Comparison of ENCODE assay signal across 9 mouse cellular contexts in the genomic region with DNA sequence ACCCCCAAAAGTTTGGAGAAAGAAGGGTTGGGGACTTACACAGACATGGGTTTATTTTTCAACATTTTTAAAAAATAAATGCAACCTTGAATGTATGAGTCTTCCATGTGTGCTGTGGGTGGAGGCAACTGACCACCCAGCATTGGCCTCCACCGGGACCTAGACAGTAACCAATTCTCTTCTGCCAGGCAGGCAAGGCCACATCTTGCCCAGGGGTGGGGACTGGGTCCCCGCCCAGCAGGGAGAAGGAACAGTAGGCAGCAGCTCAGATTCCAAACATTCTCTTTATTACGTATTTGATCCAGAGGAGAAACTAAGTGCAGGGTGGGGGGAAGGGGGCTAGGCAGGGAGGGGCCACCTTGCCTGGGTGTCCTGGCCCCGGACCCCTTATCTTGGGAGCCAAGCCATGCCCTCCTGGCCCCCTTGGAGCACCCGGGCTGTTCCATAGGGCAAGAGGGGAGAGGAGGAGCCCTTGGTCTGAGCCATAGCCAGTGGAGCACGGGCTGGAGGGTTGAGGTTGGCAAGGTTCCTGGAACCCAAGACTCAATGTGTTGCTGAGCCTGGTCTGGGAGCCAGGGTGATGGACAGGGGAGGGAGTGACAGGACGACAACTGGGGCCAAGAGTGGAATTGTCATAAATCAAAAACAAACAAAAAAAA. TPM values are rescaled to one million over a fixed set of nuclear protein-coding genes. Genes with fewer than 3 reads are reported as not detected.
A peak's percentile ranks its signal among the peaks of the same experiment; 100 is the strongest.
DNase-seq lines count a peak whose midpoint lies in the region; ATAC-seq and TF ChIP-seq lines count a peak whose summit lies in the region.
"Had no signal": no experiment of that assay in that cellular context is flagged by ENCODE, and none has a peak within 500 bp of the region (broad histone marks: within the 10 kb centered on the region; RNA-seq: fewer than 3 reads in every experiment).

No protein-coding gene starts in this region.

- 36% methylated on average over 7 of the region's 7 CpGs for WGBS in forebrain, embryonic 16.5 days

- H3K9ac ChIP-seq in forebrain, embryonic 16.5 days (replicated peaks; ENCODE audit: low read depth, low read length): peak overlapping the region; percentile 28; the same call in 1 of the 2 replicates
- H3K9ac ChIP-seq: liver, embryonic 13.5 days had no signal

- H3K79me2 ChIP-seq in myocyte (ENCODE audit: control insufficient read depth, insufficient read depth): no peaks in the 10 kb centered on the region

- peak; percentile 77 for DNase-seq in left cerebral cortex, postnatal 4 days
- no peak for DNase-seq in left cerebral cortex, adult 18-20 months (ENCODE audit: low spot score in 2 of 2)
- peak; percentile 39 to 47 for DNase-seq in cerebellum, adult 18-20 months
- no peak for DNase-seq in spleen, adult 12 weeks (ENCODE audit: low spot score)
- no peak for DNase-seq in left cerebral cortex, adult 11 months (ENCODE audit: low spot score)
- DNase-seq: liver, embryonic 13.5 days had no signal

- H3K36me3 ChIP-seq in forebrain, embryonic 16.5 days (ENCODE audit: control insufficient read depth, insufficient read depth): peaks cover 22% of the 10 kb centered on the region
- H3K36me3 ChIP-seq in myocyte (ENCODE audit: control insufficient read depth, insufficient read depth): peaks cover 3% of the 10 kb centered on the region

- no peak overlapping the region for H3K4me3 ChIP-seq in forebrain, embryonic 16.5 days (replicated peaks; ENCODE audit: low read length)
- no peak overlapping the region for H3K4me3 ChIP-seq in myocyte
- H3K4me3 ChIP-seq: liver, embryonic 13.5 days had no signal

- H3K4me1 ChIP-seq in forebrain, embryonic 16.5 days (replicated peaks; ENCODE audit: control insufficient read depth, insufficient read depth, low read length): peaks cover 64% of the 10 kb centered on the region

- H3K4me2 ChIP-seq in forebrain, embryonic 16.5 days (ENCODE audit: low read length): peak overlapping the region; percentile 6; the same call in 1 of the 2 replicates
- peak overlapping the region; percentile 37 for H3K4me2 ChIP-seq in myocyte (ENCODE audit: low read depth)
- H3K4me2 ChIP-seq: liver, embryonic 13.5 days had no signal

- H3K9me3 ChIP-seq in forebrain, embryonic 16.5 days (ENCODE audit: control insufficient read depth, low read length): no peaks in the 10 kb centered on the region
- H3K9me3 ChIP-seq: liver, embryonic 13.5 days had no signal

- 0 out of 2 replicates have a peak, but pooled peaks have one; percentile 13 for ATAC-seq in forebrain, embryonic 16.5 days
- no peak for ATAC-seq in megakaryocyte-erythroid progenitor cell, adult 5-6 weeks (replicated peaks; ENCODE audit: low FRiP score, low TSS enrichment, poor library complexity, severe bottlenecking)

- TF ChIP-seq POLR2A in myocyte (IDR thresholded peaks at IDR 0.05; ENCODE audit: insufficient read length, low read depth): no peak

- peak overlapping the region; percentile 86 for H3K27ac ChIP-seq in forebrain, embryonic 16.5 days (ENCODE audit: low read length)
- H3K27ac ChIP-seq: liver, embryonic 13.5 days had no signal

- no peaks in the 10 kb centered on the region for H3K27me3 ChIP-seq in forebrain, embryonic 16.5 days (replicated peaks; ENCODE audit: control insufficient read depth, insufficient read depth, low read length)
- no peaks in the 10 kb centered on the region for H3K27me3 ChIP-seq in myocyte (ENCODE audit: control insufficient read depth, insufficient read depth, insufficient read length)
- H3K27me3 ChIP-seq: liver, embryonic 13.5 days had no signal

- intact Hi-C loops in left cerebral cortex, postnatal 4 days (cut with DNase I): loop anchor here (5.0 kb wide), 1 partner anchor 62 kb away; no protein-coding TSS in a partner anchor

- no peak overlapping the region for H3ac ChIP-seq in myocyte (ENCODE audit: control insufficient read depth, insufficient read length)

TF ChIP-seq in myocyte, 11 proteins besides CTCF, POLR2A, EP300 and RAD21:
- TF ChIP-seq MYOD1 (IDR thresholded peaks at IDR 0.05; ENCODE audit: control insufficient read depth in 1 of 3, insufficient read length in 2 of 3, low read depth in 2 of 3) (no peak), REST (IDR thresholded peaks at IDR 0.05; ENCODE audit: insufficient read depth, insufficient read length) (no peak), USF1 (IDR thresholded peaks at IDR 0.05; ENCODE audit: low read depth) (no peak), TCF12 (IDR thresholded peaks at IDR 0.05; ENCODE audit: insufficient read depth, poor library complexity, severe bottlenecking) (no peak), CEBPB (IDR thresholded peaks at IDR 0.05; ENCODE audit: insufficient read depth, poor library complexity, severe bottlenecking) (no peak), MAX (IDR thresholded peaks at IDR 0.05; ENCODE audit: low read depth) (no peak), TCF3 (IDR thresholded peaks at IDR 0.05; ENCODE audit: insufficient read length, low read depth) (no peak), SRF (IDR thresholded peaks at IDR 0.05; ENCODE audit: control insufficient read depth, insufficient read length, low read depth) (no peak), E2F4 (IDR thresholded peaks at IDR 0.05; ENCODE audit: insufficient read depth) (no peak), MYOG (IDR thresholded peaks at IDR 0.05; ENCODE audit: control insufficient read depth in 1 of 3, insufficient read depth in 1 of 3, insufficient read length in 2 of 3, low read depth in 2 of 3) (no peak), POLR2AphosphoS2 (IDR thresholded peaks at IDR 0.05; ENCODE audit: insufficient read length, low read depth) (no peak)

RNA-seq across cellular contexts. Expression of a gene that starts 8.1 kb away (rescaled TPM):
- 10 to 100 TPM; 29.7 to 30.4 TPM for total RNA-seq in left cerebral cortex, postnatal 4 days (2021)
- total RNA-seq in left cerebral cortex, adult 18-20 months (2021): 10 to 100 TPM; 17.6 to 17.7 TPM
- 45.8 and 49.2 TPM in 2 replicates for polyA plus RNA-seq in forebrain, embryonic 16.5 days (2015; fragmentation: Nextera tagmentation; extraction: Ambion mirVana)
- 34.1 TPM for polyA plus RNA-seq in myocyte (2012; fragmentation: generic; extraction: Trizol)
- 5.0 and 5.4 TPM in 2 replicates for total RNA-seq in megakaryocyte-erythroid progenitor cell, adult 5-6 weeks (2014; fragmentation: Nextera tagmentation)
- 4.0 and 19.5 TPM in 2 replicates for total RNA-seq in megakaryocyte-erythroid progenitor cell, adult 5-6 weeks (2017)

RNA-seq across cellular contexts. Expression of a gene that starts 34.3 kb away (rescaled TPM):
- total RNA-seq in left cerebral cortex, postnatal 4 days (2021): 10 to 100 TPM; 45.6 to 49.9 TPM
- total RNA-seq in left cerebral cortex, adult 18-20 months (2021): 10 to 100 TPM; 27.7 to 29.8 TPM
- polyA plus RNA-seq in forebrain, embryonic 16.5 days (2015; fragmentation: Nextera tagmentation; extraction: Ambion mirVana): 67.3 and 74.7 TPM in 2 replicates
- 10.3 TPM for polyA plus RNA-seq in myocyte (2012; fragmentation: generic; extraction: Trizol)
- 66.8 and 78.6 TPM in 2 replicates for total RNA-seq in megakaryocyte-erythroid progenitor cell, adult 5-6 weeks (2014; fragmentation: Nextera tagmentation)
- 45.4 and 49.0 TPM in 2 replicates for total RNA-seq in megakaryocyte-erythroid progenitor cell, adult 5-6 weeks (2017)

RNA-seq across cellular contexts. Expression of a gene that starts 57.8 kb away (rescaled TPM):
- total RNA-seq in left cerebral cortex, postnatal 4 days (2021): 100 to 1,000 TPM; 469 to 499 TPM
- 1,000 to 10,000 TPM in 1 of 2 experiments, 100 to 1,000 TPM in 1; 906 to 1,040 TPM for total RNA-seq in left cerebral cortex, adult 18-20 months (2021)
- 602 and 609 TPM in 2 replicates for polyA plus RNA-seq in forebrain, embryonic 16.5 days (2015; fragmentation: Nextera tagmentation; extraction: Ambion mirVana)
- polyA plus RNA-seq in myocyte (2012; fragmentation: generic; extraction: Trizol): 1,011 TPM
- 777 and 822 TPM in 2 replicates for total RNA-seq in megakaryocyte-erythroid progenitor cell, adult 5-6 weeks (2014; fragmentation: Nextera tagmentation)
- total RNA-seq in megakaryocyte-erythroid progenitor cell, adult 5-6 weeks (2017): 576 and 680 TPM in 2 replicates

Comparison
In these comparisons a context has a peak if more than half of its experiments do, and no peak if none do; other contexts are left out.
1. DNase-seq: peak in left cerebral cortex, postnatal 4 days (single experiment) and cerebellum, adult 18-20 months (2 of 2); none in left cerebral cortex, adult 18-20 months (0 of 2), spleen, adult 12 weeks (single experiment) and left cerebral cortex, adult 11 months (single experiment).